Mouse (Mus musculus) embryonic facial prominence, embryonic 13.5 days (tissue): Measurements from ENCODE around the gene Ankrd28. TPM values are rescaled to one million over a fixed set of nuclear protein-coding genes. Genes with fewer than 3 reads are reported as not detected.
A peak's percentile ranks its signal among the peaks of the same experiment; 100 is the strongest.

Experiments used
- ATAC-seq: fragments of 200-750 bp; cut with Nextera tagmentation; 2 replicates; pipeline ENCODE4 v1.8.0; 2017; ENCODE audit warnings: low read depth; ENCODE audit not compliant: insufficient number of reproducible peaks, insufficient read depth, low FRiP score, low TSS enrichment
- H3K27ac ChIP-seq: fragments of 300-500 bp; sonication (generic); 2 replicates; pipeline ENCODE4 v1.5.1; 2015; ENCODE audit warnings: moderate library complexity, mild to moderate bottlenecking, inconsistent platforms
- H3K27me3 ChIP-seq: fragments of 300-500 bp; sonication (generic); 2 replicates; pipeline ENCODE4 v1.6.1; 2015; ENCODE audit warnings: mild to moderate bottlenecking, inconsistent platforms
- H3K36me3 ChIP-seq: fragments of 300-500 bp; sonication (generic); 2 replicates; pipeline ENCODE4 v1.6.1; 2015; ENCODE audit warnings: mild to moderate bottlenecking, inconsistent platforms
- H3K4me1 ChIP-seq: fragments of 300-500 bp; sonication (generic); 2 replicates; pipeline ENCODE4 v1.6.1; 2015; ENCODE audit warnings: inconsistent platforms
- H3K4me2 ChIP-seq: fragments of 300-500 bp; sonication (generic); 2 replicates; pipeline ENCODE4 v1.6.1; 2015; ENCODE audit warnings: moderate library complexity, mild to moderate bottlenecking, inconsistent platforms
- H3K4me3 ChIP-seq: fragments of 300-500 bp; sonication (generic); 2 replicates; pipeline ENCODE4 v1.5.1; 2015; ENCODE audit warnings: mild to moderate bottlenecking, inconsistent platforms
- H3K9ac ChIP-seq: fragments of 300-500 bp; sonication (generic); 2 replicates; pipeline ENCODE4 v1.6.1; 2015; ENCODE audit warnings: mild to moderate bottlenecking, inconsistent platforms
- H3K9me3 ChIP-seq: fragments of 300-500 bp; sonication (generic); 2 replicates; pipeline ENCODE4 v1.6.1; 2016; ENCODE audit warnings: inconsistent platforms
- WGBS: fragments of 180-500 bp; shearing (Covaris S2); methylation state at CpG from one replicate; pipeline ENCODE4 v1.1.7; 2015; ENCODE audit warnings: mixed read lengths; 5-methylcytosine and 5-hydroxymethylcytosine counted together
- polyA plus RNA-seq: library from polyadenylated mRNA; unstranded; fragments of >200 nt; fragmentation: Nextera tagmentation; extraction: Ambion mirVana; gene quantifications from 2 replicates; pipeline ENCODE4 v1.2.1, GENCODE M21; 2015

Ankrd28 gene
- polyA plus RNA-seq, 1 experiment from 2014 or later, result 10.9 TPM

DNA sequence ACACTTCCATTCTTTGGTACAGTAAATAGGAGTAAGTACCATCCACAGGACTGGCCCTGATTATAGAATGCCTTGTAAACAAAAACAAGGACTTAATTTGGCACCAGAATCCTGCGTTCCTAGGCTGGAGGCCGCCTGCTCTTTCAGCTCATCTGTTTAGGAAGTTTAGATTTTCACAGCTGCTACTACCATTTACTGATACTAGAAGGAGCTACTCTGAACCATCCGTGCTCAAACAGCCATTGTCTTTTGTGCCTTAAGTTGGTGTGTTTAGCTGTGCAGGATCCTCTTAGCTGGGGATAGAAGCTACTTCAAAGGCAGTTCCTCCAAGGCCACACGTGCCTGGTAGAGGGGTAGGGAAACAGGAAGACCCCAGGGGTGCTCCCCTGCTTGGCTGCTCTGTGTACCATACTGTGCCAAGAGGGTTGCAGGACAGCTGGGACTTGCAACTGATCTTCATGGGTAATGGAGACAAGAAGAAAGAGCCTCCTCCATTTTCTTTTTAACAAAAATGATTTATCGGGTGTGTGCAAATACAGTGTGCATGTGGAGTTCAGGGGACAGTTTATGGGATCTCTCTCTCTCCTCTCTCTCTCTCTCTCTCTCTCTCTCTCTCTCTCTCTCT, 148.4 kb downstream of the Ankrd28 start:
- Histone ChIP-seq H3K27me3 (no peaks in the 10 kb centered on the region), H3K27ac (peak overlapping the region; percentile 64), H3K4me1 (peaks cover 14% of the 10 kb centered on the region), H3K4me2 (no peak overlapping the region), H3K4me3 (no peak overlapping the region), H3K36me3 (no peaks in the 10 kb centered on the region), H3K9ac (no peak overlapping the region), H3K9me3 (no peaks in the 10 kb centered on the region)
- ATAC-seq, result no peak
- WGBS, result 40% methylated on average over 5 of the region's 5 CpGs

DNA sequence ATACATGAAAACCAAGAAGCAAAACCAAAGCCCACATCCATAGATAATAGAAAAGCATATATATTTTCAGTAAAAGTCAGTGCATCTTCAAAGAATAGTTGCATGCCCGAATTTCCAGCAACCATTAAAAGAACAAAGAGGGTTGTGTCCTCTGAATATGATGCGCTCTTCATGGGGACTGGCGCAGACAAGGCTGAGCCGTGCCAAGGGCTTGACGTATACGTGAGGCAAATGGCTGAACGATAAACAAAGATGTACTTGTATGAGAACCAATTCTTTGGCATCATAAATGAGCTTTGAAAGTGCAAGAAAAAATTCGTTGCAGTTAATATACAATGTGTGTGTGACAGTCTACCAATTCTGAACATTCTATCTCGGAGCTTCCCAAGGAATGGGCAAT, 149.2 kb downstream of the Ankrd28 start:
- H3K27me3 ChIP-seq, result no peaks in the 10 kb centered on the region
- H3K36me3 ChIP-seq, result no peaks in the 10 kb centered on the region
- no peak overlapping the region for H3K4me3 ChIP-seq
- H3K4me2 ChIP-seq, result no peak overlapping the region
- H3K4me1 ChIP-seq, result peaks cover 14% of the 10 kb centered on the region
- H3K9me3 ChIP-seq, result no peaks in the 10 kb centered on the region
- no peak for ATAC-seq
- no peak overlapping the region for H3K27ac ChIP-seq
- no peak overlapping the region for H3K9ac ChIP-seq
- WGBS, result 81% methylated on average over 9 of the region's 9 CpGs

DNA sequence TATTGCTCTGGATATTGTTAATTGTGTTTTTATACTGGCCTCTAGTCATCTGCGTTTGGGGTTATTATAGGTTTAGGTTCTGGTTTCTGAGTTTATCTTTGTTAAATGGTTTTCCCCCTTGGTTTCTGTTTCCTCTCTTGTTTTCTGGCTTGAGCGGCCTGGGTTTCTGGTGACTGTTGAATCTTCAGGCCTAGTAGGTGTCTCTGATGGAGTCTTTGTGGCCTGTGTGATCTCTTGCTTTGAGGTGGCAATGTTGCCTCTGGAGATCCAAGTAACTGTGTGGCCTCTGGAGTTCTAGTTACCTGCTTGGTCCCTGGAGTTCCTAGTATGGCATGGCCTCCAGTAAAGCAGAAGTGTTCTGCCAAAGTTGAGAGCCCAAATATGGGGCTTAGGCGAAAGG, 149.8 kb downstream of the Ankrd28 start:
- no peaks in the 10 kb centered on the region for H3K36me3 ChIP-seq
- no peak for ATAC-seq
- no peak overlapping the region for H3K4me2 ChIP-seq
- WGBS, result 92% methylated on average over 3 of the region's 3 CpGs
- no peak overlapping the region for H3K27ac ChIP-seq
- H3K27me3 ChIP-seq, result no peaks in the 10 kb centered on the region
- no peak overlapping the region for H3K4me3 ChIP-seq
- H3K4me1 ChIP-seq, result peaks cover 14% of the 10 kb centered on the region
- no peak overlapping the region for H3K9ac ChIP-seq
- no peaks in the 10 kb centered on the region for H3K9me3 ChIP-seq

DNA sequence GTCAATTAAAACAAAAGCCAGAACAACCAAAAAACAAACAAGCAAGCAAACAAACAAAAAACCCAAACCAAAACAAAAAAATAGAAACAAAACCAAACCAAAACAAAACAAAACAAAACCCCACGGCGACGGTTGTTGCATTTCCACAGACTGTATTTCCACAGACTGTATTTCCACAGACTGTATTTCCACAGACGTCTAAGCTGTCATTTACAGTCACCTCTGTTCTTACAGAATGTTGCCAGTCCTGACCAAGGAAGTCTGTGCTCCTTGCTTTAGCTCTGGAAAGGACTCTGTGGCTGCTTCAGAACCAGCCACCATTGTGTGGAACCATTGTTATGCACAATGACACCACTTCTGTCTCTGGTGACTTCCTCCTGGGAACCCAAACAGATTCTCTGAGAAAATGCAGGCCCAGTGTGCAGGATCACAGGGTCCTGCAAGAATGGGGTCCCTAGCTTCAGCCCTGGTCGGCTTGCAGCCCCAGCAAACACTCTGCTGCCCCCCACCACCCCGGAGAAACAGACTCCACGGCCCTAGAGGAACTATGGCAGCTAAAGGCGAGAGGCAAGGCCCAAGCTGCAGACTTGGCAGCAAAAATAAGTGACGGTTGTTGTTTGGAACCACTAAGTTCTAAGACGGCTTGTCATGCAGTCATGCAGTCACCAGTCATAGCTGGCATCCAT, 158.7 kb downstream of the Ankrd28 start:
- no peak for ATAC-seq
- peaks cover 28% of the 10 kb centered on the region for H3K4me1 ChIP-seq

DNA sequence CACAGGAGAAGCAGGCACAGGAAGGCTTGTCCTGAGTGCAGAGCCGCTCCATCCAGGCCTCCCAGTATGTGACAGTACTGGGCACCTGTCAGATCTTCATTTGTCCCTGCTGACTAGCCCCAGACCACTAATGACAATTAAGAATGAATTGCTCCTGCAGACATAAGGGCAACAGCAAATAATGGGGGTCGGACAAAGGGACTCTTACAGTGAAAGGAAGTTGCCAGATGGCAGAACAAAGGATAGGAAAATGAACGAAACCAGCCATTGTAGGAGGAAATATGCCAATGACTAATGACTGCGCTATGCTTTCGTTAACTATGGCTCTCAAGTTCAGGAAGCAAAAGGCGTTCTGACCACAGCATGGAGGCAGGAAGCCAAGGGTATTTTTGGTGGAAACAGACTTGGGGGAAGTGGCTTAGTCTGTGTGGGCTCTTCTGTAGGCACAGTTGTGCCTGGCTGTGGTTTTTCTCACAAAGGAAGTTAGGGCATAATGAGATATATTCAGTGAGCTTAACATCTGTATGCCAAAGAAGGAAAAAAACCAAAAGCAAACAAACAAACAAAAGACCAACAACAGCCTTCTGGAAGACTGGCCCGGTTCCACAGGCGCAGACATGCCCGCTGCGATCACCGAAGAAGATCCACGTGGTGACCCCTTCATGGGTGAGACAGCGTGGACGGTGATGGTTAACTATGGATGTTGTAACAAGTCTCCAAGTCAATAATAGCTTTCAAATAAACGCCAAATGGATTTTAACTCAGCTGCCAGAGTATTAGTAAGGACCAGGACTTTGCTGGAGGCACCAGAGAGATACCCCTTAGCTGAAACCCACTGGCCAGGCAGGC, 160.6 kb downstream of the Ankrd28 start:
- peak overlapping the region; percentile 89 for H3K27ac ChIP-seq
- peak overlapping the region; percentile 6 for H3K9ac ChIP-seq
- 68% methylated on average over 15 of the region's 15 CpGs for WGBS
- peaks cover 18% of the 10 kb centered on the region for H3K36me3 ChIP-seq
- ATAC-seq, result no peak; the same call in 1 of the 2 replicates
- no peak overlapping the region for H3K4me3 ChIP-seq
- peaks cover 36% of the 10 kb centered on the region for H3K4me1 ChIP-seq
- peak overlapping the region; percentile 29 for H3K4me2 ChIP-seq
- no peaks in the 10 kb centered on the region for H3K27me3 ChIP-seq
- no peaks in the 10 kb centered on the region for H3K9me3 ChIP-seq

More for the DNA sequence above, 158.7 kb downstream of the Ankrd28 start:
- Histone ChIP-seq H3K4me3 (no peak overlapping the region), H3K27me3 (no peaks in the 10 kb centered on the region), H3K9ac (no peak overlapping the region), H3K36me3 (peaks cover 15% of the 10 kb centered on the region), H3K9me3 (no peaks in the 10 kb centered on the region), H3K27ac (peak overlapping the region; percentile 2; the same call in 1 of the 2 replicates), H3K4me2 (no peak overlapping the region)
- WGBS, result 55% methylated on average over 10 of the region's 10 CpGs

DNA sequence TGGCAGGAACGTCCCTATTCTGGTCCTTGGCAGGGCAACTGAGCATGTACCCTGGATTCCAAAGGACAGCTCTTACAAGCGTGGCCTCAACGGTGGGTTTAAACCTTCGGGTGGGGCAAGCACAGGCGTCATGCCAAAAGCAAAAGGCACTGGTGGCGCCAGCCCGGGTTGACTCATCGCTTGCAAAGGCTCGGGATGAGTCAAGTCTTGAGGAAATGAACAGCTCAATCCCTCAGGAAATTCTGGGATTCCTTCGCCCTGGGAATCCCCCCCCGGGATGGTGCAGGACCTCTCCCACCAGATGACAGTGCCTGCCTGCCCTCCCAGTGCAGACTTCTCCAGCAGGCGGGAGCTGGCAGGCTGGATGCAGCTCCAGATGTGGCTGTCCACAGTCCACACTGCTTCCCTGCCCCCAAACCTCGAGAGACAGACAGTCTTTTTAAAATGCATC, 161.3 kb downstream of the Ankrd28 start:
- H3K27ac ChIP-seq, result peak overlapping the region; percentile 89
- ATAC-seq, result peak; percentile 53; the same call in 1 of the 2 replicates
- WGBS, result 62% methylated on average over 13 of the region's 13 CpGs
- peaks cover 43% of the 10 kb centered on the region for H3K4me1 ChIP-seq
- peak overlapping the region; percentile 29 for H3K4me2 ChIP-seq
- no peaks in the 10 kb centered on the region for H3K27me3 ChIP-seq
- H3K9ac ChIP-seq, result peak overlapping the region; percentile 6; the same call in 1 of the 2 replicates
- H3K9me3 ChIP-seq, result no peaks in the 10 kb centered on the region
- H3K4me3 ChIP-seq, result no peak overlapping the region
- H3K36me3 ChIP-seq, result peaks cover 18% of the 10 kb centered on the region

DNA sequence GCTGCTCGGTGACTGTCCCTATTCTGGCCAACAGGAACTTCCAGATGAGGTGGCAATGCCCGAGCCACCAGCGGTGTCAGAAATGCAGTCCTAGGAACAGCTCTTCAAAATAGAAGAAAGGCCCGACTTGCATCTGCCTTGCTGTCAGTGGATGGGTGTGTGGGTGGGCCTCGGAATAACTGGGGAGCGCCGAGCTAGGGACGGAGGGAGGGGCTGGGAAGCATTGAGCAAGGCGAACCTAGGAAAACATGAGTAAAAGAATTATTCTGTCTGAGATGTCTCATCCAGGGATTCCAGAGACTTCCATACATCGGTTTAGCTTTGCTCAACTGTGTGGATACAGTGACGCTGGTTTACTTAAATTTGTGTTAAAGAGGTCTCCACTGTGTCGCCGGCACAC, 162.1 kb downstream of the Ankrd28 start:
- H3K4me1 ChIP-seq, result peaks cover 52% of the 10 kb centered on the region
- ATAC-seq, result no peak

DNA sequence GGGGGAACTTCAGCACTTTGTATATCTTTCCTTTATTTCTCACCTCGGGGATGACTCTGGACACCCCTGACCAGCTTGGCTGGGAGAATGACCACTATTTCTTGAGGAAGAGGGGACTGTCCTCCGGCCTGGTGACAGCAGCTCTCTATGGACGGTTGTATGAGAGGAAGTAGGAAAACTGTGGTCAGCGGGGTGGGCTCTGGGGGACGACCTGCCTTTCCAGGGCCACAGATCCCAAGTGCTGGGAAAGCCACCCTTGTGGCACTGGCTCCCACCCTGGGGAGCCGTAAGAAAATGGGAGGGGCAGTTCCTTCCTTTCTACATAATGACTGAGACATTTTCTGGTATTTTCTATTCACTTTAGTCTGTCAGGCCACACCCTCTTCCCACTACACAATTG, 162.7 kb downstream of the Ankrd28 start:
- Histone ChIP-seq H3K36me3 (peaks cover 18% of the 10 kb centered on the region), H3K27me3 (no peaks in the 10 kb centered on the region), H3K4me1 (peaks cover 57% of the 10 kb centered on the region), H3K4me2 (no peak overlapping the region), H3K9ac (no peak overlapping the region), H3K4me3 (no peak overlapping the region), H3K9me3 (no peaks in the 10 kb centered on the region), H3K27ac (peak overlapping the region; percentile 16)
- 90% methylated on average over 6 of the region's 6 CpGs for WGBS
- no peak for ATAC-seq

More for the DNA sequence above, 162.1 kb downstream of the Ankrd28 start:
- Histone ChIP-seq H3K36me3 (peaks cover 18% of the 10 kb centered on the region), H3K9ac (no peak overlapping the region), H3K9me3 (no peaks in the 10 kb centered on the region), H3K4me3 (no peak overlapping the region), H3K27ac (peak overlapping the region; percentile 89), H3K4me2 (no peak overlapping the region), H3K27me3 (no peaks in the 10 kb centered on the region)
- 85% methylated on average over 13 of the region's 13 CpGs for WGBS

DNA sequence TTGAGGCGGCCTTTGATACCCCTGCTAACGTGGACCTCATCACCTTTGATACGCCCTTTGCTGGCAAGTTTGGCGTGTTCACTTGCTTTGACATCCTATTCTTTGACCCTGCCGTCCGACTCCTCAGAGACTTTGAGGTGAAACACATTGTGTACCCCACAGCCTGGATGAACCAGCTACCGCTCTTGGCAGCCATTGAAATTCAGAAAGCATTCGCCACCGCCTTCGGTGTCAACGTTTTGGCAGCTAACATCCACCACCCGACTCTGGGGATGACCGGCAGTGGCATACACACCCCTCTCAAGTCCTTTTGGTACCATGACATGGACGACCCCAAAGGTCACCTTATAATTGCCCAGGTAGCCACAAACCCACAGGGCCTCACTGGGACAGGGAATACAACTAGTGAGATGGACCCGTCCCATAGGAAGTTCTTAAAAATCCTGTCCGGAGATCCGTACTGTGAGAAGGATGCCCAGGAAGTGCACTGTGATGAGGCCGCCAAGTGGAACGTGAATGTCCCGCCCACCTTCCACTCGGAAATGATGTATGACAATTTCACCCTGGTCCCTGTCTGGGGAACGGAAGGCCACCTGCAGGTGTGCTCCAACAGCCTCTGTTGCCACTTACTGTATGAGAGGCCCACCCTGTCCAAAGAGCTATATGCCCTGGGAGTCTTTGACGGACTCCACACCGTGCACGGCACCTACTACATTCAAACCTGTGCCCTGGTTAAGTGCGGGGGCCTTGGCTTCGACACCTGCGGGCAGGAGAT, 163.3 kb downstream of the Ankrd28 start:
- H3K4me2 ChIP-seq, result no peak overlapping the region
- peaks cover 18% of the 10 kb centered on the region for H3K36me3 ChIP-seq
- no peak overlapping the region; the same call in 1 of the 2 replicates for H3K27ac ChIP-seq
- no peak overlapping the region for H3K9ac ChIP-seq
- H3K4me1 ChIP-seq, result peaks cover 64% of the 10 kb centered on the region
- 96% methylated on average over 28 of the region's 28 CpGs for WGBS
- no peaks in the 10 kb centered on the region for H3K27me3 ChIP-seq
- ATAC-seq, result no peak
- no peak overlapping the region for H3K4me3 ChIP-seq
- no peaks in the 10 kb centered on the region for H3K9me3 ChIP-seq

DNA sequence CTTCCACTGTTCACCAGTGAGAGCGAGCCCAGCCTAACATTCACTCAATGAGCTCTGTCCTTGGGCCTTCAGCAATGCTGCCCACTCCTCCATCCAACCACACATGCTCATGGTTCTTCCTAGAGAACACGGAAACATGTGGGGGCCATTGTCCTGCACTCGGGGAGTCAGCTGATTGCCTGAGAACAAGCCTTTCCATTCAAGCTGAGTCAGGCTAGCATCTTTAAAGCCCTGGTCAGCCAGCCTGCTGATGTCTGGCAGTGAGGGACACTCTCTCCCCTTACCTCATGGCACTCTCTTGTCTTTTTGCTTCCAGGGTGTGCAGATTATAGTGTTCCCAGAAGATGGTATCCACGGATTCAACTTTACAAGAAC, 164.9 kb downstream of the Ankrd28 start:
- H3K27ac ChIP-seq, result peak overlapping the region; percentile 100; the same call in 1 of the 2 replicates
- no peak for ATAC-seq
- H3K4me2 ChIP-seq, result no peak overlapping the region
- no peak overlapping the region for H3K4me3 ChIP-seq
- H3K9ac ChIP-seq, result no peak overlapping the region
- peaks cover 70% of the 10 kb centered on the region for H3K4me1 ChIP-seq
- peaks cover 18% of the 10 kb centered on the region for H3K36me3 ChIP-seq
- no peaks in the 10 kb centered on the region for H3K27me3 ChIP-seq
- 73% methylated on average over 4 of the region's 4 CpGs for WGBS
- H3K9me3 ChIP-seq, result no peaks in the 10 kb centered on the region
